Mouse (Mus musculus) cerebellum, adult 18-20 months (tissue): Measurements from ENCODE around the gene Rps5.
"Not testable (repeated sequence)": the region's sequence is repeated elsewhere in the genome, so short reads cannot be mapped to it uniquely, and the experiment has no call there.

Source experiments
- DNase-seq, 2 experiments: peaks; one replicate each; pipeline ENCODE4 v3.0.0; 2021

Rps5 gene

GRCm38 (mm10) chr7:12921705-12922465 lies at the start of gene Rps5:
Gene Rps5, plus strand, starts transcription at chr7:12922290.
- DNase-seq: peak; percentile 98 to 99

GRCm38 (mm10) chr7:12874301-12874700 lies 47.8 kb upstream of the Rps5 start:
- DNase-seq: no peak

- DNase-seq: no peak
Observed at GRCm38 (mm10) chr7:12880036-12880435, 42.1 kb upstream of the Rps5 start.

GRCm38 (mm10) chr7:12880497-12880896 lies 41.6 kb upstream of the Rps5 start:
- peak; percentile 18 to 27 for DNase-seq

GRCm38 (mm10) chr7:12880911-12881660 lies 41.0 kb upstream of the Rps5 start, which contains the start of gene Zfp128:
Gene Zfp128, plus strand, starts transcription at chr7:12881177.
- DNase-seq: peak; percentile 94 to 98

DNA sequence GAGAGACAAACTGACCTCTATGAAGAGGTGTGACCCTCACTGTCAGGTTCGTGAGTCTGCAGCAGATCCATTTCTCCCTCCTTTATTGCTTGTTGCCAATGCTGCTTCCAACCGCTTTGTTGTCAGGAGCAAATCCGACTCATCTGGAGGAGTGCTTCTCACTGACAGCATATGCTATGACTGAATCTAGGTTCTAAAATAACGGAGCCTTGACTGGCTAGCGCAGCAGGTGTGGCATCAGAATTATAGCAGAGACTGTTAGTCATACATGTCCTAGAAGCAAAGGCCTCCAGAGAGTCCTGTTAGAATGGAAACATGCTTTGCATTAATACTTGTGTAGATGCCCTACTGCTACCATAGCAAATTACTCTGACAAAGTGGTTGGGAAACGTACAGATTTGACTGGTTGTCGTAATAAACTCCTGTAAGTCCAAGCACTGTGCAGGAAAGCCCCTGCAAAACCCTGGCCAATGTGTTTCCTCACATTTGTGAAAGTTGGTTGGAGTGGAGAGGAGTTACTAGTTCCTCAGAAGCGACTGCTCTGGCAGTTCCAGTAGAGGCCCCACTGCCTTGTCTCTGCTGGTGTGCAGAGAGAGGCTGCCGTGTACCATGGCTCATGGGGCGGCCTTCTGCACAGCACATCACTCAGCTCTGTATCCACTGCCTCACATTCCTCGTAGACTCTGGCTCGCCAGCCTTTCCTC lies 35.4 kb upstream of the Rps5 start:
- DNase-seq: no peak

DNA sequence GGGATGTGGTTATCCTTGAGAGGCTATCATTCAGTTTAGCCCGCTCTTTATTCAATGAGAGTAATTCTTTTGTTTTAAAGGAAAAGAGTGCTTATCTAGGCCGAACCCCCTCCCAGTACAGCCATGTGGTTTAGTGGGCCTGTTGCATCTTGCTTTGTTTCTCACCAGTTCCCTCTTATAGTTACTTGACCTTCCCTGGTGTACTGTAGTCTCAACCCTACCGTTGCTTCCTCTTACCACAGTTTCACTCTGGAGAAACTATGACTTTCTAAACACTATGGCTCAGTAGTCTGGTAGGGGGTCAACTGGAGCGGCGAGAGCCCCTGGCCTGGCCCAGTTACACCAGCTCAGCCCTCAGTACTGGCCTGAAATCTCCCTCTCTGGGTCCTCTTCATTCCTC lies 34.5 kb upstream of the Rps5 start:
- no peak for DNase-seq

GRCm38 (mm10) chr7:12890928-12891327 lies 31.2 kb upstream of the Rps5 start:
- no peak for DNase-seq

- no peak for DNase-seq
Observed at GRCm38 (mm10) chr7:12891334-12891733, 30.8 kb upstream of the Rps5 start.

GRCm38 (mm10) chr7:12897655-12898410 lies 24.3 kb upstream of the Rps5 start, which contains the start of gene Zscan22:
Gene Zscan22, plus strand, starts transcription at chr7:12897815.
- peak; percentile 91 to 98 for DNase-seq

- no peak for DNase-seq
Observed at GRCm38 (mm10) chr7:12901517-12901916, 20.6 kb upstream of the Rps5 start.

DNA sequence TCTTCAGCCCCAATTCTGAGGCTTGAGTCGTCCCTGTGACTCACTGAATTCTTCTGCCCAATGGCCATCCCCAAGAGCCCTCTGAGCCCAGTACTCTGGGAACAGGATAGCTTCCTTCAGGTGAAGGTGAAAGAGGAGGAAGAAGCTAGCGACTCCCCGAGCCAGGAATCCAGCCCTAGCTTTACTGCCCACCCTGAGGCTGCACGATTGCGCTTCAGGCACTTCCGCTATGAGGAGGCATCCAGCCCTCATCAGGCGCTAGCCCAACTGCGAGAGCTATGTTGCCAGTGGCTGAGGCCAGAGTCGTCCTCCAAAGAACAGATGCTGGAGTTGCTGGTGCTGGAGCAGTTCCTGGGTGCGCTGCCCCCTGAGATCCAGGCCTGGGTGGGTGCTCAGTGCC lies 18.5 kb upstream of the Rps5 start:
- DNase-seq: no peak

DNA sequence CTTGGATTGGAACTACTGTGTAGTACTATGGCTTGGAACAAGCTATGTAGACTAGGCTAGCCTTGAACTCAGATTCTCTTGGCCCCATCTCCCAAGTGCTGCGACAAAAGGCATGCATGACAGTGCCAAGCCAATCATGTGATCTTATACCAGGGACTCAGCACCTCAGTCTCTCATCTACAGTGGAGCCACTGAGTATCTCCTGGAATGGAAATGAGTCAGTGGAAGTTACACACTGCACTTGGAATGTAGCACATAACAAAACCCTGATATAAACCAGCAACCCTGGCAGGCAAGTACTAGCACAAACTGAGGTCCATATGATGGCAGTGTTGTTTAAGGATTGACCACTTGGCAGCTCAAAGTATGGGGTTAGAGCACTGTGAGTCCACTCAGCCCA lies 16.9 kb upstream of the Rps5 start:
- DNase-seq: no peak

GRCm38 (mm10) chr7:12909498-12909962 lies 12.6 kb upstream of the Rps5 start:
- peak; percentile 85 for DNase-seq

DNA sequence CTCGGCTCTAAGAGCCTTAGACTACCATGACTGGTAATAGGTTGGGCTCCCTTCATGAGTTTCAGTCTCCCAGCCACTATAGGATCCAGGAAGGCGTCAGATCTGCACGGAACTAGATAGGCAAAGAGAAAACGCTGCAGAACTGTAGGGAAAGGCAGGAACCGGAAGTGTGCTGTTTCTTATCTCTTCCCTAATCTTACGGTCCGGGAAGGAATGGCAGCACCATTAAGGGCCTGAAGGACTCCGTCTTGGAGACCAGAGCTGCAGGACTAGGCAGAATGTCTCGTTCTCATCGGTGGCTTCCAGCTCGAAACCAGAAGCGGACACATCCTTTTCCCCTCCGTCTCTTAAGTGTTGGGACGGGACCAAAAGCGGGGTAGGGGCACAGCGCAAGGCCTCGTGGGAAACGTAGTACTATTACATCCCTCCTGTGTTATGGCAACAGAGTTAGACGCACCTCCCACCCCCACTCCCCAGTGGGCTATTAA lies 11.9 kb upstream of the Rps5 start:
- peak; percentile 68 to 70 for DNase-seq

- DNase-seq: no peak
Observed at GRCm38 (mm10) chr7:12913556-12913955, 8.5 kb upstream of the Rps5 start.

GRCm38 (mm10) chr7:12920495-12920894 lies 1.6 kb upstream of the Rps5 start:
- DNase-seq: not testable (repeated sequence)

- no peak for DNase-seq
Observed at GRCm38 (mm10) chr7:12921318-12921704, 779 bp upstream of the Rps5 start.

DNA sequence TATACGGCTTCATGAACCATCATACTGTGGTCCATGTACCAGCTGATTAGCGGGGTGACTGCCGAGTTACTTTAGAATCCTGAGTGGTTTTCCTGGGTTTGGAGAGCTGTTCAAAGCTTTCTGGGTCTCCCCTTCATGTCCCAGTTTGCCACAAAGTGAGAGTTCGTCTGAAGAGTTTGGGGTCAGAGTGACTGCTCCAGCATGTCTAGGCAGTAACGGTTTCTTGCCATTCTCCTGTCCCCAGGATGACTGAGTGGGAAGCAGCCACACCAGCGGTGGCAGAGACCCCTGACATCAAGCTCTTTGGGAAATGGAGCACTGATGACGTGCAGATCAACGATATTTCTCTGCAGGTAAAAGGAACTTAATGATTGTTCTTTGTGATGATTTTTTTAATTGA lies 639 bp downstream of the Rps5 start:
- DNase-seq: no peak

GRCm38 (mm10) chr7:12926316-12926715 lies 4.2 kb downstream of the Rps5 start:
- peak; percentile 42 to 47 for DNase-seq

DNA sequence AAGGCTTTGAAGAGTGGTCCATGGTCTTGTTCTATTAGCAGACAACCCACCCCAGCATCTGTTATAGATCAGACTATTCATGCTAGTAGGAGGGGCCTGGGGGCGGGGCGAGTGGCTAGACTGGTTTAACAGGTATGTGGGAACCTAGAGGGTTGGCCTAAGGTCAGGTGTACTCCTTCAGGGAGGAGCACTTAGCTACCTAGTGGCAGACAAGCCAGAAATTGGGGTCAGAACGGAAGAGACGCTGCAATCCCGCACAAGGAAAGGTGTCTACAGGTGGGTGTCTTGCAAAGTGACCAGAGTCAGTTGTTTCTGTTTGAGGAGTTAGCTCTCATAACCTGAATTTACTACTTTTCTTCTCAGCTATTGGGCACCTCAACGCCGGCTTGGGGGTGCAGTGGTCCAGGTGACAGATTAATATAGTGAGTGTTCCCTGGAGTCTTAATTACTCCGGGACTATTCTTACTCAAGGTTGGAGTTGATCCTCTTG lies 5.1 kb downstream of the Rps5 start, which contains the start of gene Rnf225:
Gene Rnf225, plus strand, starts transcription at position 226 of the 490 bp plus-strand sequence.
- DNase-seq: peak; percentile 31 to 34
